Mouse (Mus musculus) limb, embryonic 14.5 days (tissue): ENCODE measurements around the gene C1ql4. TPM values are rescaled to one million over a fixed set of nuclear protein-coding genes. Genes with fewer than 3 reads are reported as not detected.

Source experiments
- ATAC-seq: fragments of 200-750 bp; cut with Nextera tagmentation; 2 replicates; pipeline ENCODE4 v1.8.0; 2017; ENCODE audit warnings: low read depth, moderate number of reproducible peaks, moderate TSS enrichment; ENCODE audit not compliant: low FRiP score
- DNase-seq: peaks from one replicate; pipeline ENCODE4 v3.0.0-alpha.2; 2015; ENCODE audit warnings: low spot score
- H3K27ac ChIP-seq: fragments of 300-500 bp; sonication (generic); replicated peaks from 2 replicates; pipeline ENCODE4 v1.5.1; 2014; ENCODE audit warnings: low read depth, mild to moderate bottlenecking, low read length, moderate library complexity, mixed read lengths
- H3K27me3 ChIP-seq: fragments of 300-500 bp; sonication (generic); 2 replicates; pipeline ENCODE4 v1.6.1; 2014; ENCODE audit warnings: low read length, mixed read lengths; ENCODE audit not compliant: control insufficient read depth, insufficient read depth
- H3K36me3 ChIP-seq: fragments of 300-500 bp; sonication (generic); 2 replicates; pipeline ENCODE4 v1.6.1; 2014; ENCODE audit warnings: mild to moderate bottlenecking, low read length, moderate library complexity, mixed read lengths; ENCODE audit not compliant: control insufficient read depth, insufficient read depth
- H3K4me1 ChIP-seq: fragments of 300-500 bp; sonication (generic); 2 replicates; pipeline ENCODE4 v1.6.1; 2014; ENCODE audit warnings: antibody characterized with exemption, low read length, mixed read lengths; ENCODE audit not compliant: control insufficient read depth, insufficient read depth
- H3K4me2 ChIP-seq: fragments of 300-500 bp; sonication (generic); replicated peaks from 2 replicates; pipeline ENCODE4 v1.6.1; 2014; ENCODE audit warnings: low read depth, mild to moderate bottlenecking, low read length, moderate library complexity; ENCODE audit not compliant: severe bottlenecking
- H3K4me3 ChIP-seq: fragments of 300-500 bp; sonication (generic); replicated peaks from 2 replicates; pipeline ENCODE4 v1.5.1; 2014; ENCODE audit warnings: low read length
- H3K9ac ChIP-seq: fragments of 300-500 bp; sonication (generic); 2 replicates; pipeline ENCODE4 v1.6.1; 2014; ENCODE audit warnings: mild to moderate bottlenecking, low read depth, low read length, moderate library complexity; ENCODE audit not compliant: severe bottlenecking
- H3K9me3 ChIP-seq: fragments of 300-500 bp; sonication (generic); 2 replicates; pipeline ENCODE4 v1.6.1; 2016; ENCODE audit warnings: low read length; ENCODE audit not compliant: control insufficient read depth
- POLR2A ChIP-seq: fragments of 200-500 bp; IDR thresholded peaks from 2 replicates; pipeline ENCODE4 v1.8.0; 2012; ENCODE audit warnings: inconsistent platforms, mild to moderate bottlenecking, moderate library complexity, borderline replicate concordance; ENCODE audit not compliant: insufficient read depth, insufficient read length; ENCODE audit errors: extremely low read depth
- WGBS: fragments of 180-500 bp; shearing (Covaris S2); extraction: QIAGEN DNeasy Blood & Tissue Kit; methylation state at CpG from one replicate; pipeline ENCODE4 v1.1.7; 2014; 5-methylcytosine and 5-hydroxymethylcytosine counted together
- microRNA-seq: library from miRNA; unstranded; fragments of <30 nt; microRNA quantifications from one replicate; pipeline ENCODE4, GENCODE M21; 2016
- polyA plus RNA-seq, 2 experiments: library from polyadenylated mRNA; depleted of rRNA in 1 of 2; stranded (reverse) in 1 of 2; unstranded in 1 of 2; fragments of >200 nt; fragmentation: Nextera tagmentation in 1 of 2; extraction: Ambion mirVana in 1 of 2; gene quantifications; 2 replicates each; pipeline versions ENCODE4 v1.2.1 to v1.2.3; 2012 to 2014

C1ql4 gene
- polyA plus RNA-seq, 2 experiments = not detected

GRCm38 (mm10) chr15:99035431-99035830, 52.2 kb downstream of the C1ql4 start:
- TF ChIP-seq POLR2A = no peak
- no peak overlapping the region for H3K4me3 ChIP-seq

More at GRCm38 (mm10) chr15:99035431-99035830, 52.2 kb downstream of the C1ql4 start:
- 71% methylated on average over 4 of the region's 4 CpGs for WGBS
- H3K4me1 ChIP-seq = peaks cover 17% of the 10 kb centered on the region
- peaks cover 28% of the 10 kb centered on the region for H3K36me3 ChIP-seq
- ATAC-seq (no peak), DNase-seq (no peak)
- no peak overlapping the region for H3K4me2 ChIP-seq
- H3K27ac ChIP-seq = no peak overlapping the region
- no peaks in the 10 kb centered on the region for H3K9me3 ChIP-seq
- no peak overlapping the region for H3K9ac ChIP-seq
- H3K27me3 ChIP-seq = no peaks in the 10 kb centered on the region

Small RNA genes within 50 kb of the gene (microRNA-seq; reads per million reads assigned to microRNA genes)
- not detected for gene Mir6960

Other genes starting within 250 kb of the C1ql4 start
- 27.1 and 27.3 TPM in 2 replicates for gene Kmt2d, start 216.6 kb downstream of the C1ql4 start, polyA plus RNA-seq (2012; rRNA removed)
- 16.7 and 20.1 TPM in 2 replicates for gene Kmt2d, start 216.6 kb downstream of the C1ql4 start, polyA plus RNA-seq (2014; fragmentation: Nextera tagmentation; extraction: Ambion mirVana)
- 14.5 and 16.4 TPM in 2 replicates for gene Rhebl1, start 193.3 kb downstream of the C1ql4 start, polyA plus RNA-seq (2012; rRNA removed)
- gene Rhebl1, start 193.3 kb downstream of the C1ql4 start, polyA plus RNA-seq (2014; fragmentation: Nextera tagmentation; extraction: Ambion mirVana) = 12.0 and 13.8 TPM in 2 replicates
- gene Dhh, start 189.3 kb downstream of the C1ql4 start, polyA plus RNA-seq (2012; rRNA removed) = 1.4 and 2.0 TPM in 2 replicates
- gene Dhh, start 189.3 kb downstream of the C1ql4 start, polyA plus RNA-seq (2014; fragmentation: Nextera tagmentation; extraction: Ambion mirVana) = 0.72 and 1.1 TPM in 2 replicates
- gene Lmbr1l, start 169.6 kb downstream of the C1ql4 start, polyA plus RNA-seq (2012; rRNA removed) = 66.8 and 145 TPM in 2 replicates
- 5.5 and 7.8 TPM in 2 replicates for gene Lmbr1l, start 169.6 kb downstream of the C1ql4 start, polyA plus RNA-seq (2014; fragmentation: Nextera tagmentation; extraction: Ambion mirVana)
- gene Tuba1b, start 153.3 kb downstream of the C1ql4 start, polyA plus RNA-seq (2012; rRNA removed) = 2,384 and 3,894 TPM in 2 replicates
- 1,587 and 1,605 TPM in 2 replicates for gene Tuba1b, start 153.3 kb downstream of the C1ql4 start, polyA plus RNA-seq (2014; fragmentation: Nextera tagmentation; extraction: Ambion mirVana)
- 15.1 and 159 TPM in 2 replicates for gene Gm49450, start 134.3 kb downstream of the C1ql4 start, polyA plus RNA-seq (2012; rRNA removed)
- not detected in 2 replicates for gene Gm49450, start 134.3 kb downstream of the C1ql4 start, polyA plus RNA-seq (2014; fragmentation: Nextera tagmentation; extraction: Ambion mirVana)
- 1,030 and 1,250 TPM in 2 replicates for gene Tuba1a, start 134.1 kb downstream of the C1ql4 start, polyA plus RNA-seq (2012; rRNA removed)
- gene Tuba1a, start 134.1 kb downstream of the C1ql4 start, polyA plus RNA-seq (2014; fragmentation: Nextera tagmentation; extraction: Ambion mirVana) = 1,263 and 1,288 TPM in 2 replicates
- 192 and 293 TPM in 2 replicates for gene Tuba1c, start 57.9 kb downstream of the C1ql4 start, polyA plus RNA-seq (2012; rRNA removed)
- 150 and 162 TPM in 2 replicates for gene Tuba1c, start 57.9 kb downstream of the C1ql4 start, polyA plus RNA-seq (2014; fragmentation: Nextera tagmentation; extraction: Ambion mirVana)
- 2.7 and 4.2 TPM in 2 replicates for gene Prph, start 32.6 kb downstream of the C1ql4 start, polyA plus RNA-seq (2012; rRNA removed)
- gene Prph, start 32.6 kb downstream of the C1ql4 start, polyA plus RNA-seq (2014; fragmentation: Nextera tagmentation; extraction: Ambion mirVana) = 1.3 and 1.7 TPM in 2 replicates
- 41.5 and 51.3 TPM in 2 replicates for gene Troap, start 13.2 kb downstream of the C1ql4 start, polyA plus RNA-seq (2012; rRNA removed)
- 20.3 and 22.1 TPM in 2 replicates for gene Troap, start 13.2 kb downstream of the C1ql4 start, polyA plus RNA-seq (2014; fragmentation: Nextera tagmentation; extraction: Ambion mirVana)
- 0.87 and 1.7 TPM in 2 replicates for gene Dnajc22, start 5.4 kb upstream of the C1ql4 start, polyA plus RNA-seq (2012; rRNA removed)
- 0.11 and 0.37 TPM in 2 replicates for gene Dnajc22, start 5.4 kb upstream of the C1ql4 start, polyA plus RNA-seq (2014; fragmentation: Nextera tagmentation; extraction: Ambion mirVana)
- gene Spats2, start 38.1 kb upstream of the C1ql4 start, polyA plus RNA-seq (2012; rRNA removed) = 47.1 and 48.4 TPM in 2 replicates
- 39.7 and 41.7 TPM in 2 replicates for gene Spats2, start 38.1 kb upstream of the C1ql4 start, polyA plus RNA-seq (2014; fragmentation: Nextera tagmentation; extraction: Ambion mirVana)
- gene Kcnh3, start 137.0 kb upstream of the C1ql4 start, polyA plus RNA-seq (2012; rRNA removed) = 1.6 and 1.9 TPM in 2 replicates
- 0.55 and 0.58 TPM in 2 replicates for gene Kcnh3, start 137.0 kb upstream of the C1ql4 start, polyA plus RNA-seq (2014; fragmentation: Nextera tagmentation; extraction: Ambion mirVana)
- gene Mcrs1, start 164.1 kb upstream of the C1ql4 start, polyA plus RNA-seq (2012; rRNA removed) = 88.5 and 113 TPM in 2 replicates
- gene Mcrs1, start 164.1 kb upstream of the C1ql4 start, polyA plus RNA-seq (2014; fragmentation: Nextera tagmentation; extraction: Ambion mirVana) = 130 and 139 TPM in 2 replicates
- 143 and 154 TPM in 2 replicates for gene Prpf40b, start 207.3 kb upstream of the C1ql4 start, polyA plus RNA-seq (2012; rRNA removed)
- 47.0 and 54.3 TPM in 2 replicates for gene Prpf40b, start 207.3 kb upstream of the C1ql4 start, polyA plus RNA-seq (2014; fragmentation: Nextera tagmentation; extraction: Ambion mirVana)
- 0.19 and 0.24 TPM in 2 replicates for gene Fam186b, start 208.1 kb upstream of the C1ql4 start, polyA plus RNA-seq (2012; rRNA removed)
- 0.12 and 0.32 TPM in 2 replicates for gene Fam186b, start 208.1 kb upstream of the C1ql4 start, polyA plus RNA-seq (2014; fragmentation: Nextera tagmentation; extraction: Ambion mirVana)